ENCODE assay signal across 24 mouse cellular contexts in genomic region chr13:59615152-59615551, GRCm38 (mm10).
"Had no signal": no experiment of that assay in that cellular context is flagged by ENCODE, and none has a peak within 500 bp of the region (broad histone marks: within the 10 kb centered on the region; RNA-seq: fewer than 3 reads in every experiment).

No protein-coding gene starts in this region.

- DNase-seq: gastrocnemius, adult 2 months; gastrocnemius, postnatal 10 days; gastrocnemius, postnatal 25 days; heart, adult 2 months; heart, postnatal 10 days; heart, postnatal 4 days; kidney, adult 18-20 months; kidney, adult 8-10 months; kidney, postnatal 10 days; kidney, postnatal 25 days; kidney, postnatal 4 days; layer of hippocampus, adult 9-11 months had no signal

- H3K4me3 ChIP-seq: gastrocnemius, adult 2 months; heart, adult 2 months; heart, embryonic 12.5 days; hindbrain, embryonic 10.5 days; hindbrain, embryonic 12.5 days; left cerebral cortex, adult 2 months; limb, embryonic 10.5 days; limb, embryonic 12.5 days; liver, embryonic 12.5 days had no signal

- H3K9ac ChIP-seq: heart, embryonic 12.5 days; hindbrain, embryonic 12.5 days; hindbrain, embryonic 14.5 days; limb, embryonic 12.5 days; liver, embryonic 12.5 days; liver, embryonic 14.5 days had no signal

- H3K27me3 ChIP-seq: heart, embryonic 12.5 days; hindbrain, embryonic 12.5 days; limb, embryonic 12.5 days; liver, embryonic 12.5 days had no signal

- H3K9me3 ChIP-seq: heart, embryonic 12.5 days; hindbrain, embryonic 10.5 days; hindbrain, embryonic 12.5 days; limb, embryonic 10.5 days; limb, embryonic 12.5 days; liver, embryonic 12.5 days had no signal

- H3K4me2 ChIP-seq: heart, embryonic 12.5 days; hindbrain, embryonic 12.5 days; hindbrain, embryonic 14.5 days; limb, embryonic 12.5 days; liver, embryonic 12.5 days had no signal

- H3K4me1 ChIP-seq: hindbrain, embryonic 10.5 days; hindbrain, embryonic 12.5 days; limb, embryonic 10.5 days; limb, embryonic 12.5 days had no signal

- ATAC-seq: forebrain, embryonic 16.5 days; hindbrain, embryonic 16.5 days; inflammation-experienced regulatory T-cells, adult 6 months; liver, embryonic 12.5 days had no signal

- H3K27ac ChIP-seq: gastrocnemius, adult 2 months; heart, adult 2 months; hindbrain, embryonic 10.5 days; hindbrain, embryonic 12.5 days; hindbrain, embryonic 14.5 days; left cerebral cortex, adult 2 months; limb, embryonic 10.5 days; limb, embryonic 12.5 days; liver, embryonic 12.5 days; liver, embryonic 14.5 days had no signal
